Mouse (Mus musculus) layer of hippocampus, adult 2 months (tissue): ENCODE data around the gene Sema5a. TPM values are rescaled to one million over a fixed set of nuclear protein-coding genes. Genes with fewer than 3 reads are reported as not detected.

ENCODE experiments used
- DNase-seq, 2 experiments: peaks; one replicate each; pipeline ENCODE4 v3.0.0; 2022; ENCODE audit warnings: low spot score in 2 of 2
- H3K27ac ChIP-seq: fragments of 200-600 bp; 2 replicates; pipeline ENCODE4 v1.8.1; 2022
- H3K4me3 ChIP-seq: fragments of 200-600 bp; 2 replicates; pipeline ENCODE4 v1.8.1; 2022; ENCODE audit warnings: mild to moderate bottlenecking
- CTCF ChIP-seq: fragments of 200-600 bp; conservative IDR thresholded peaks from 2 replicates; pipeline ENCODE4 v1.8.1; 2022; ENCODE audit warnings: antibody characterized with exemption, mild to moderate bottlenecking, moderate library complexity
- total RNA-seq, 2 experiments: library from RNA; stranded (reverse); gene quantifications; 2 replicates each; pipeline ENCODE4 v1.2.3; 2021

The Sema5a gene
- total RNA-seq, 2 experiments from 2014 or later: 90.1 to 98.1 TPM

- H3K4me3 ChIP-seq: no peak overlapping the region
- H3K27ac ChIP-seq: no peak overlapping the region
- DNase-seq: no peak
- no peak for TF ChIP-seq CTCF
Observed at GRCm38 (mm10) chr15:32416291-32416690, 171.7 kb downstream of the Sema5a start.

GRCm38 (mm10) chr15:32422631-32423030 lies 178.0 kb downstream of the Sema5a start:
- H3K27ac ChIP-seq: no peak overlapping the region
- no peak overlapping the region for H3K4me3 ChIP-seq
- no peak for DNase-seq
- TF ChIP-seq CTCF: no peak

- no peak for DNase-seq
- TF ChIP-seq CTCF: no peak
- H3K4me3 ChIP-seq: no peak overlapping the region
- 0 out of 2 replicates have a peak overlapping the region, but pooled peaks have one; percentile 34 for H3K27ac ChIP-seq
Observed at GRCm38 (mm10) chr15:32423061-32423460, 178.5 kb downstream of the Sema5a start.

GRCm38 (mm10) chr15:32427188-32427924 lies 182.7 kb downstream of the Sema5a start:
- no peak overlapping the region for H3K4me3 ChIP-seq
- TF ChIP-seq CTCF: no peak

GRCm38 (mm10) chr15:32432927-32433832 lies 188.6 kb downstream of the Sema5a start:
- Histone ChIP-seq H3K4me3 (peak overlapping the region; percentile 31; the same call in 1 of the 2 replicates), H3K27ac (peak overlapping the region; percentile 75)
- peak in 1 of 2 experiments; percentile 28 for DNase-seq
- TF ChIP-seq CTCF: peak; percentile 25; the same call in 1 of the 2 replicates

More at GRCm38 (mm10) chr15:32427188-32427924, 182.7 kb downstream of the Sema5a start:
- no peak overlapping the region for H3K27ac ChIP-seq
- DNase-seq: no peak

- DNase-seq: no peak
- no peak for TF ChIP-seq CTCF
Observed at GRCm38 (mm10) chr15:32433833-32434155, 189.2 kb downstream of the Sema5a start.

GRCm38 (mm10) chr15:32434274-32434673 lies 189.7 kb downstream of the Sema5a start:
- Histone ChIP-seq H3K4me3 (no peak overlapping the region), H3K27ac (no peak overlapping the region)
- no peak for DNase-seq
- TF ChIP-seq CTCF: no peak

More at GRCm38 (mm10) chr15:32433833-32434155, 189.2 kb downstream of the Sema5a start:
- no peak overlapping the region for H3K4me3 ChIP-seq
- peak overlapping the region; percentile 75; the same call in 1 of the 2 replicates for H3K27ac ChIP-seq

GRCm38 (mm10) chr15:32437654-32438053 lies 193.0 kb downstream of the Sema5a start:
- TF ChIP-seq CTCF: peak; percentile 92
- H3K27ac ChIP-seq: no peak overlapping the region
- H3K4me3 ChIP-seq: no peak overlapping the region
- DNase-seq: peak; percentile 63 to 79

- DNase-seq: no peak
- Histone ChIP-seq H3K4me3 (no peak overlapping the region), H3K27ac (no peak overlapping the region)
- no peak for TF ChIP-seq CTCF
Observed at GRCm38 (mm10) chr15:32442745-32443144, 198.1 kb downstream of the Sema5a start.

- Histone ChIP-seq H3K4me3 (no peak overlapping the region), H3K27ac (no peak overlapping the region)
- DNase-seq: no peak
- TF ChIP-seq CTCF: no peak
Observed at GRCm38 (mm10) chr15:32447558-32448349, 203.1 kb downstream of the Sema5a start.

GRCm38 (mm10) chr15:32459046-32459445 lies 214.4 kb downstream of the Sema5a start:
- Histone ChIP-seq H3K27ac (no peak overlapping the region), H3K4me3 (no peak overlapping the region)
- DNase-seq: peak in 1 of 2 experiments; percentile 6
- no peak for TF ChIP-seq CTCF

GRCm38 (mm10) chr15:32460238-32460637 lies 215.6 kb downstream of the Sema5a start:
- Histone ChIP-seq H3K4me3 (no peak overlapping the region), H3K27ac (no peak overlapping the region)
- no peak for DNase-seq
- TF ChIP-seq CTCF: no peak
